Mouse (Mus musculus) hindbrain, embryonic 16.5 days (tissue): ENCODE measurements at regions not wholly inside any gene's neighbourhood (a gene's known extent, or its start where the extent isn't known, plus 50 kb on each side); places are given as distances from the start of the nearest gene placed in this dataset.
A peak's percentile ranks its signal among the peaks of the same experiment; 100 is the strongest.

ENCODE experiments used
- ATAC-seq: fragments of 200-750 bp; cut with Nextera tagmentation; 2 replicates; pipeline ENCODE4 v1.8.0; 2017; ENCODE audit warnings: moderate TSS enrichment, moderate library complexity
- H3K27ac ChIP-seq: fragments of 300-500 bp; sonication (generic); 2 replicates; pipeline ENCODE4 v1.5.1; 2014; ENCODE audit warnings: low read depth, mild to moderate bottlenecking, control low read depth, low read length, moderate library complexity
- H3K27me3 ChIP-seq: fragments of 300-500 bp; sonication (generic); replicated peaks from 2 replicates; pipeline ENCODE4 v1.6.1; 2014; ENCODE audit warnings: low read length; ENCODE audit not compliant: control insufficient read depth, insufficient read depth
- H3K36me3 ChIP-seq: fragments of 300-500 bp; sonication (generic); 2 replicates; pipeline ENCODE4 v1.6.1; 2014; ENCODE audit warnings: mild to moderate bottlenecking, low read length, moderate library complexity, mixed read lengths; ENCODE audit not compliant: control insufficient read depth, insufficient read depth
- H3K4me1 ChIP-seq: fragments of 300-500 bp; sonication (generic); 2 replicates; pipeline ENCODE4 v1.6.1; 2014; ENCODE audit warnings: low read depth, low read length; ENCODE audit not compliant: control insufficient read depth, insufficient read depth
- H3K4me2 ChIP-seq: fragments of 300-500 bp; sonication (generic); 2 replicates; pipeline ENCODE4 v1.6.1; 2014; ENCODE audit warnings: mild to moderate bottlenecking, low read length, control low read depth, moderate library complexity
- H3K4me3 ChIP-seq: fragments of 300-500 bp; sonication (generic); 2 replicates; pipeline ENCODE4 v1.5.1; 2014; ENCODE audit warnings: mild to moderate bottlenecking, low read length, control low read depth, moderate library complexity
- H3K9ac ChIP-seq: fragments of 300-500 bp; sonication (generic); 2 replicates; pipeline ENCODE4 v1.6.1; 2014; ENCODE audit warnings: low read depth, mild to moderate bottlenecking, control low read depth, low read length, moderate library complexity
- H3K9me3 ChIP-seq: fragments of 300-500 bp; sonication (generic); 2 replicates; pipeline ENCODE4 v1.6.1; 2014; ENCODE audit warnings: mild to moderate bottlenecking, low read length, moderate library complexity; ENCODE audit not compliant: control insufficient read depth
- WGBS: fragments of 180-500 bp; shearing (Covaris S2); extraction: QIAGEN DNeasy Blood & Tissue Kit; methylation state at CpG from one replicate; pipeline ENCODE4 v1.1.7; 2014; 5-methylcytosine and 5-hydroxymethylcytosine counted together

- H3K4me1 ChIP-seq: no peaks in the 10 kb centered on the region
- no peak overlapping the region for H3K9ac ChIP-seq
- H3K4me3 ChIP-seq: no peak overlapping the region
- no peak overlapping the region for H3K4me2 ChIP-seq
- no peaks in the 10 kb centered on the region for H3K27me3 ChIP-seq
- H3K9me3 ChIP-seq: no peaks in the 10 kb centered on the region
- 86% methylated on average over 3 of the region's 3 CpGs for WGBS
- no peak for ATAC-seq
- H3K36me3 ChIP-seq: no peaks in the 10 kb centered on the region
- no peak overlapping the region for H3K27ac ChIP-seq
These were observed 149.0 kb upstream of the Nectin1 start for GRCm38 (mm10) chr9:43594814-43595213.

GRCm38 (mm10) chr9:43595461-43595860, 148.3 kb upstream of the Nectin1 start:
- Histone ChIP-seq H3K9me3 (no peaks in the 10 kb centered on the region), H3K4me3 (no peak overlapping the region), H3K27ac (no peak overlapping the region), H3K27me3 (no peaks in the 10 kb centered on the region), H3K4me2 (no peak overlapping the region), H3K9ac (no peak overlapping the region), H3K4me1 (no peaks in the 10 kb centered on the region), H3K36me3 (no peaks in the 10 kb centered on the region)
- WGBS: 74% methylated on average over 4 of the region's 4 CpGs
- no peak for ATAC-seq

- ATAC-seq: no peak
- no peaks in the 10 kb centered on the region for H3K4me1 ChIP-seq
- no peak overlapping the region for H3K27ac ChIP-seq
- H3K4me3 ChIP-seq: no peak overlapping the region
- no peaks in the 10 kb centered on the region for H3K9me3 ChIP-seq
- no peaks in the 10 kb centered on the region for H3K36me3 ChIP-seq
- H3K4me2 ChIP-seq: no peak overlapping the region
- H3K27me3 ChIP-seq: no peaks in the 10 kb centered on the region
- 72% methylated on average over 2 of the region's 2 CpGs for WGBS
- H3K9ac ChIP-seq: no peak overlapping the region
These were observed 143.4 kb upstream of the Nectin1 start for GRCm38 (mm10) chr9:43600396-43600795.

- Histone ChIP-seq H3K36me3 (no peaks in the 10 kb centered on the region), H3K27ac (no peak overlapping the region), H3K4me3 (no peak overlapping the region), H3K9ac (no peak overlapping the region), H3K9me3 (no peaks in the 10 kb centered on the region), H3K27me3 (no peaks in the 10 kb centered on the region; the same call in 1 of the 2 replicates), H3K4me1 (no peaks in the 10 kb centered on the region), H3K4me2 (no peak overlapping the region)
- WGBS: 20% methylated on average over 12 of the region's 12 CpGs
- peak; percentile 67; the same call in 1 of the 2 replicates for ATAC-seq
These were observed 126.2 kb upstream of the Nectin1 start for GRCm38 (mm10) chr9:43617632-43618031.

- H3K4me1 ChIP-seq: no peaks in the 10 kb centered on the region
- WGBS: 65% methylated on average over 4 of the region's 4 CpGs
- no peaks in the 10 kb centered on the region for H3K9me3 ChIP-seq
- no peak overlapping the region for H3K9ac ChIP-seq
- ATAC-seq: no peak
- H3K4me2 ChIP-seq: no peak overlapping the region
- H3K27ac ChIP-seq: no peak overlapping the region
- no peaks in the 10 kb centered on the region; the same call in 1 of the 2 replicates for H3K27me3 ChIP-seq
- no peak overlapping the region for H3K4me3 ChIP-seq
- H3K36me3 ChIP-seq: no peaks in the 10 kb centered on the region
These were observed 116.2 kb upstream of the Nectin1 start for GRCm38 (mm10) chr9:43627558-43627957.

GRCm38 (mm10) chr9:43628786-43629185, 115.0 kb upstream of the Nectin1 start:
- H3K4me3 ChIP-seq: no peak overlapping the region
- H3K4me2 ChIP-seq: no peak overlapping the region
- H3K4me1 ChIP-seq: no peaks in the 10 kb centered on the region
- H3K9ac ChIP-seq: no peak overlapping the region
- H3K27me3 ChIP-seq: no peaks in the 10 kb centered on the region
- no peak overlapping the region for H3K27ac ChIP-seq
- WGBS: 50% methylated on average over 11 of the region's 11 CpGs
- no peak for ATAC-seq
- no peaks in the 10 kb centered on the region for H3K36me3 ChIP-seq
- H3K9me3 ChIP-seq: no peaks in the 10 kb centered on the region

- Histone ChIP-seq H3K4me1 (no peaks in the 10 kb centered on the region), H3K27me3 (no peaks in the 10 kb centered on the region), H3K4me3 (no peak overlapping the region), H3K36me3 (no peaks in the 10 kb centered on the region), H3K27ac (no peak overlapping the region), H3K9ac (no peak overlapping the region), H3K9me3 (no peaks in the 10 kb centered on the region), H3K4me2 (no peak overlapping the region)
- WGBS: 81% methylated on average over 11 of the region's 11 CpGs
- ATAC-seq: no peak
These were observed 107.3 kb upstream of the Nectin1 start for GRCm38 (mm10) chr9:43636372-43636965.

- no peaks in the 10 kb centered on the region for H3K27me3 ChIP-seq
- H3K4me2 ChIP-seq: no peak overlapping the region
- no peak overlapping the region for H3K27ac ChIP-seq
- ATAC-seq: no peak
- WGBS: 73% methylated on average over 3 of the region's 3 CpGs
- no peak overlapping the region for H3K9ac ChIP-seq
- no peaks in the 10 kb centered on the region for H3K36me3 ChIP-seq
- H3K4me1 ChIP-seq: no peaks in the 10 kb centered on the region; the same call in 1 of the 2 replicates
- H3K4me3 ChIP-seq: no peak overlapping the region
- H3K9me3 ChIP-seq: no peaks in the 10 kb centered on the region
These were observed 85.6 kb upstream of the Nectin1 start for GRCm38 (mm10) chr9:43658186-43658585.

- Histone ChIP-seq H3K36me3 (no peaks in the 10 kb centered on the region), H3K9ac (no peak overlapping the region), H3K4me3 (no peak overlapping the region), H3K9me3 (no peaks in the 10 kb centered on the region), H3K27me3 (no peaks in the 10 kb centered on the region), H3K4me2 (no peak overlapping the region), H3K4me1 (no peaks in the 10 kb centered on the region; the same call in 1 of the 2 replicates), H3K27ac (no peak overlapping the region)
- no peak for ATAC-seq
- WGBS: 53% methylated on average over 6 of the region's 6 CpGs
These were observed 84.5 kb upstream of the Nectin1 start for GRCm38 (mm10) chr9:43659237-43659636.
